Mouse (Mus musculus): Measurements from ENCODE around the gene Olfr539. TPM values are rescaled to one million over a fixed set of nuclear protein-coding genes. Genes with fewer than 3 reads are reported as not detected.

The Olfr539 gene
- not detected for polyA plus RNA-seq (2014; fragmentation: Illumina TruSeq; extraction: RNeasy Lipid Tissue Mini Kit (QIAGEN cat#74804); ENCODE audit: low read depth, low replicate concordance)

DNA sequence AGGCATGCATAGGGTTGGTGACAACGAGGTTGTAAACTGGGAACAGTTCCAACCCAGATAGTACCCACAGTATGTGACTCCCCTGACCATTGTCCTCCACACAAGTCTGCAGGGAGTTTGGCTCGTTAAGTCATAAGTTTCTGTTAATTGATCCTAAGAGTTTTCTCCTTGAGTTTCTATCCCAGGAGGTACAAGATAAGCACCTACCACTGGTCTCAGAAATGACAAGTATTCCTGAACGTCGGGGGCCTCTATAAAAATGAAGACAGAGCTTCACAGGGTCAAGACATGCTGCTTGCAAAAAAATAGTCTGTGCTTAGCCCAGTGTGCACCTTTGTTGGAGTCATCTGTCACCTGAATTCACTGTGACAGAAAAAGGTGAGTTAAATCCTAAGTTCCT is at the start of gene Olfr539:
Gene Olfr539 (plus strand): TSS at position 301 of the 400 bp plus-strand sequence.

GRCm38 (mm10) chr7:140628670-140629069 is 31.1 kb upstream of the Olfr539 start, which contains the start of gene Olfr61:
Gene Olfr61 (plus strand): TSS chr7:140628970.

GRCm38 (mm10) chr7:140646152-140646551 is 13.6 kb upstream of the Olfr539 start, which contains the start of gene Olfr53:
Gene Olfr53 (plus strand): TSS chr7:140646452.

DNA sequence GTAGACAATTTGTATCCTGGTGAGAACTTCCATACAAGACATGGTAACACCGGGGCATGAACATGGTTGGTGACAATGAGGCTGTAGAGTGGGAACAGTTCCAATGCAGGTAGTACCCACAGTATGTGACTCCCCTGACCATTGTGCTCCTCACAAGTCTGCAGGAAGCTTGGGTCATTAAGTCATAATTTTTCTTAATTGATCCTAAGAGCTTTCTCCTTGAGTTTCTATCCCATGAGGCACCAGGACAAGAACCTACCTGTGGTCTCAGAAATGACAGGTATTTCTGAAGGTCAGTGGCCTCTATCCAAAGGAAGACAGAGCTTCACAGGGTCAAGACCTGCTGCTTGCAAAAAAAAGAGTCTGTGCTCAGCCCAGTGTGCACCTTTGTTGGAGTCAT is 21.9 kb downstream of the Olfr539 start, which contains the start of gene Olfr45:
Gene Olfr45 (plus strand): TSS at position 301 of the 400 bp plus-strand sequence.

DNA sequence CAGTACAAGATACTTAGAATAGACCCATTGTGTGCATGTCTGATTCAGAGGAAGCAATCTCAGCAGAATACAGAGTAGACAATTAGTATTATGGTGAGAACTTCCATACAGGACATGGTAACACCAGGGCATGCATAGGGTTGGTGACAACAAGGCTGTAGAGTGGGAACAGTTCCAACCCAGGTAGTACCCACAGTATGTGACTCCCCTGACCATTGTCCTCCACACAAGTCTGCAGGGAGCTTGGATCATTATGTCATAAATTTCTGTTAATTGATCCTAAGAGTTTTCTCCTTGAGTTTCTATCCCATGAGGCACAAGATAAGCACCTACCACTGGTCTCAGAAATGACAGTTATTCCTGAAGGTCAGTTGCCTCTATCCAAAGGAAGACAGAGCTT is 37.2 kb downstream of the Olfr539 start, which contains the start of gene Olfr541:
Gene Olfr541 (plus strand): TSS at position 301 of the 400 bp plus-strand sequence.

Other genes starting within 250 kb of the Olfr539 start
- gene Olfr532, start 238.3 kb upstream of the Olfr539 start, polyA plus RNA-seq (2014; fragmentation: Illumina TruSeq; extraction: RNeasy Lipid Tissue Mini Kit (QIAGEN cat#74804); ENCODE audit: low read depth, low replicate concordance): not detected
- not detected for gene Olfr533, start 196.6 kb upstream of the Olfr539 start, polyA plus RNA-seq (2014; fragmentation: Illumina TruSeq; extraction: RNeasy Lipid Tissue Mini Kit (QIAGEN cat#74804); ENCODE audit: low read depth, low replicate concordance)
- not detected for gene Olfr535, start 175.7 kb upstream of the Olfr539 start, polyA plus RNA-seq (2014; fragmentation: Illumina TruSeq; extraction: RNeasy Lipid Tissue Mini Kit (QIAGEN cat#74804); ENCODE audit: low read depth, low replicate concordance)
- not detected for gene Olfr536, start 152.5 kb upstream of the Olfr539 start, polyA plus RNA-seq (2014; fragmentation: Illumina TruSeq; extraction: RNeasy Lipid Tissue Mini Kit (QIAGEN cat#74804); ENCODE audit: low read depth, low replicate concordance)
- gene Olfr538, start 92.0 kb upstream of the Olfr539 start, polyA plus RNA-seq (2014; fragmentation: Illumina TruSeq; extraction: RNeasy Lipid Tissue Mini Kit (QIAGEN cat#74804); ENCODE audit: low read depth, low replicate concordance): not detected
- gene Olfr46, start 58.7 kb upstream of the Olfr539 start, polyA plus RNA-seq (2014; fragmentation: Illumina TruSeq; extraction: RNeasy Lipid Tissue Mini Kit (QIAGEN cat#74804); ENCODE audit: low read depth, low replicate concordance): not detected
- gene Olfr61, start 31.0 kb upstream of the Olfr539 start, polyA plus RNA-seq (2014; fragmentation: Illumina TruSeq; extraction: RNeasy Lipid Tissue Mini Kit (QIAGEN cat#74804); ENCODE audit: low read depth, low replicate concordance): not detected
- gene Olfr53, start 13.5 kb upstream of the Olfr539 start, polyA plus RNA-seq (2014; fragmentation: Illumina TruSeq; extraction: RNeasy Lipid Tissue Mini Kit (QIAGEN cat#74804); ENCODE audit: low read depth, low replicate concordance): not detected
- not detected for gene Olfr45, start 22.0 kb downstream of the Olfr539 start, polyA plus RNA-seq (2014; fragmentation: Illumina TruSeq; extraction: RNeasy Lipid Tissue Mini Kit (QIAGEN cat#74804); ENCODE audit: low read depth, low replicate concordance)
- not detected for gene Olfr541, start 37.3 kb downstream of the Olfr539 start, polyA plus RNA-seq (2014; fragmentation: Illumina TruSeq; extraction: RNeasy Lipid Tissue Mini Kit (QIAGEN cat#74804); ENCODE audit: low read depth, low replicate concordance)
- 21.8 TPM for gene Cyp2e1, start 103.8 kb downstream of the Olfr539 start, polyA plus RNA-seq (2014; fragmentation: Illumina TruSeq; extraction: RNeasy Lipid Tissue Mini Kit (QIAGEN cat#74804); ENCODE audit: low read depth, low replicate concordance)
- gene Syce1, start 127.9 kb downstream of the Olfr539 start, polyA plus RNA-seq (2014; fragmentation: Illumina TruSeq; extraction: RNeasy Lipid Tissue Mini Kit (QIAGEN cat#74804); ENCODE audit: low read depth, low replicate concordance): not detected
- gene Zfp941, start 162.2 kb downstream of the Olfr539 start, polyA plus RNA-seq (2014; fragmentation: Illumina TruSeq; extraction: RNeasy Lipid Tissue Mini Kit (QIAGEN cat#74804); ENCODE audit: low read depth, low replicate concordance): 0.18 TPM
- gene Urah, start 175.1 kb downstream of the Olfr539 start, polyA plus RNA-seq (2014; fragmentation: Illumina TruSeq; extraction: RNeasy Lipid Tissue Mini Kit (QIAGEN cat#74804); ENCODE audit: low read depth, low replicate concordance): 1.8 TPM
- gene Scgb1c1, start 185.6 kb downstream of the Olfr539 start, polyA plus RNA-seq (2014; fragmentation: Illumina TruSeq; extraction: RNeasy Lipid Tissue Mini Kit (QIAGEN cat#74804); ENCODE audit: low read depth, low replicate concordance): 35.3 TPM
- not detected for gene Odf3, start 187.9 kb downstream of the Olfr539 start, polyA plus RNA-seq (2014; fragmentation: Illumina TruSeq; extraction: RNeasy Lipid Tissue Mini Kit (QIAGEN cat#74804); ENCODE audit: low read depth, low replicate concordance)
- gene Gm45785, start 196.4 kb downstream of the Olfr539 start, polyA plus RNA-seq (2014; fragmentation: Illumina TruSeq; extraction: RNeasy Lipid Tissue Mini Kit (QIAGEN cat#74804); ENCODE audit: low read depth, low replicate concordance): not detected
- gene Ric8a, start 197.0 kb downstream of the Olfr539 start, polyA plus RNA-seq (2014; fragmentation: Illumina TruSeq; extraction: RNeasy Lipid Tissue Mini Kit (QIAGEN cat#74804); ENCODE audit: low read depth, low replicate concordance): 22.6 TPM
- gene Bet1l, start 197.6 kb downstream of the Olfr539 start, polyA plus RNA-seq (2014; fragmentation: Illumina TruSeq; extraction: RNeasy Lipid Tissue Mini Kit (QIAGEN cat#74804); ENCODE audit: low read depth, low replicate concordance): 12.4 TPM
- gene Psmd13, start 222.0 kb downstream of the Olfr539 start, polyA plus RNA-seq (2014; fragmentation: Illumina TruSeq; extraction: RNeasy Lipid Tissue Mini Kit (QIAGEN cat#74804); ENCODE audit: low read depth, low replicate concordance): 93.8 TPM
- gene Sirt3, start 222.4 kb downstream of the Olfr539 start, polyA plus RNA-seq (2014; fragmentation: Illumina TruSeq; extraction: RNeasy Lipid Tissue Mini Kit (QIAGEN cat#74804); ENCODE audit: low read depth, low replicate concordance): 77.7 TPM
- gene Cox8b, start 240.5 kb downstream of the Olfr539 start, polyA plus RNA-seq (2014; fragmentation: Illumina TruSeq; extraction: RNeasy Lipid Tissue Mini Kit (QIAGEN cat#74804); ENCODE audit: low read depth, low replicate concordance): 3,602 TPM

All from heart, adult 10 weeks (tissue).